Mouse (Mus musculus) inflammation-experienced regulatory T-cells, adult 16 weeks (primary cell): ENCODE results near the gene Fcrlb. TPM values are rescaled to one million over a fixed set of nuclear protein-coding genes. Genes with fewer than 3 reads are reported as not detected.

Experiments used
- polyA plus RNA-seq: library from polyadenylated mRNA; unstranded; fragments of 100-300 nt; shearing (Covaris generic); gene quantifications from one replicate; pipeline ENCODE4 v1.2.1, GENCODE M21; 2017

Fcrlb gene
- polyA plus RNA-seq: not detected

GRCm38 (mm10) chr1:170912891-170913615, at the start of gene Fcrlb:
Fcrlb (minus strand) TSS chr1:170912941.

GRCm38 (mm10) chr1:170927378-170927777, 14.6 kb upstream of the Fcrlb start, which contains the start of gene Fcrla:
Fcrla (minus strand) TSS chr1:170927583.

GRCm38 (mm10) chr1:170884978-170885561, 27.7 kb downstream of the Fcrlb start, which contains the start of the genes Gm26620 and Dusp12:
Gm26620 (plus strand) TSS chr1:170885065.
Dusp12 (minus strand) TSS chr1:170885540.

GRCm38 (mm10) chr1:170867691-170868105, 45.0 kb downstream of the Fcrlb start, which contains the start of gene Atf6:
Atf6 (minus strand) TSS chr1:170867771.

Other genes starting within 250 kb of the Fcrlb start
- gene Atf6, start 45.2 kb downstream of the Fcrlb start, polyA plus RNA-seq: 13.2 TPM
- not detected for gene Gm26620, start 27.9 kb downstream of the Fcrlb start, polyA plus RNA-seq
- gene Dusp12, start 27.4 kb downstream of the Fcrlb start, polyA plus RNA-seq: 39.9 TPM
- gene Fcrla, start 14.6 kb upstream of the Fcrlb start, polyA plus RNA-seq: 1.8 TPM
- 1.5 TPM for gene Fcgr2b, start 63.6 kb upstream of the Fcrlb start, polyA plus RNA-seq
- gene Fcgr4, start 106.0 kb upstream of the Fcrlb start, polyA plus RNA-seq: 0.85 TPM
- gene Fcgr3, start 152.0 kb upstream of the Fcrlb start, polyA plus RNA-seq: 2.1 TPM
- 2.4 TPM for gene Cfap126, start 201.0 kb upstream of the Fcrlb start, polyA plus RNA-seq
- 161 TPM for gene Sdhc, start 237.7 kb upstream of the Fcrlb start, polyA plus RNA-seq
- not detected for gene Mpz, start 237.8 kb upstream of the Fcrlb start, polyA plus RNA-seq